Mouse (Mus musculus): ENCODE results near the gene Pcbd2.
"Not testable (repeated sequence)": the region's sequence is repeated elsewhere in the genome, so short reads cannot be mapped to it uniquely, and the experiment has no call there.

Pcbd2 gene

DNA sequence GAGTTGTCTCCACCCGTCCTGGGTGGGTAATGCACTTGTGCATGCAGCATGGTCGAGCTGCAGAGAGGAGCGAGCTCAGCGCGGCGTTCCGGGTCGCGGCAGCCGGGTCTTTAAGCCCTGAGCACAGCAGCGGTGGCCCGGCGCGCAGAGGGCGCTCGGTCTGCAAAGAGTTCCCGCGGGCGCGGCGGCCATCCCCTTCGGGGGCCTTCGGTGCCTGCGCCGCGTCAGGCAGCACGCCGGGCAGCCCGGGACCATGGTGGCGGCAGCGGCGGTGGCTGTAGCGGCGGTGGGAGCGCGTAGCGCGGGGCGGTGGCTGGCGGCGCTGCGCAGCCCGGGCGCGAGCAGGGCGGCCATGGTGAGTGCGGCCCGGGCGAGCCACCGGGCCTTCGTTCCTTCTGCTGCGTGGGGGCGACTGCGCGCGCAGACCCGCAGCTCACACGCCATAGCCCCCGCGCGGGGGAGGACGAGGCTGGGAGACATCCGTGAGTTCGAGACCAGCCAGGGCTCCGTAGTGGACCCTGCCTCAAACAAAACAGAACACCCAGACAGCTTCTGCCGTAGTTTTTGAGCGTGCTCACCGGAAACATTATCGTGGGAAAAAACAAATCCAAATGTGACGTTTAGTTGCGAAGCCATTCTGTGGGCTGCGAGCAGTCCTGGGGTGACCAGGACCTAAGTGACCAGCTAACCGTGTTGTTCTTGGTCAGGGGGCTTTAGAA, at the start of gene Pcbd2:
TSS of gene Pcbd2 (plus strand) at position 249 of the 719 bp plus-strand sequence.
- peak; percentile 91 for DNase-seq

DNA sequence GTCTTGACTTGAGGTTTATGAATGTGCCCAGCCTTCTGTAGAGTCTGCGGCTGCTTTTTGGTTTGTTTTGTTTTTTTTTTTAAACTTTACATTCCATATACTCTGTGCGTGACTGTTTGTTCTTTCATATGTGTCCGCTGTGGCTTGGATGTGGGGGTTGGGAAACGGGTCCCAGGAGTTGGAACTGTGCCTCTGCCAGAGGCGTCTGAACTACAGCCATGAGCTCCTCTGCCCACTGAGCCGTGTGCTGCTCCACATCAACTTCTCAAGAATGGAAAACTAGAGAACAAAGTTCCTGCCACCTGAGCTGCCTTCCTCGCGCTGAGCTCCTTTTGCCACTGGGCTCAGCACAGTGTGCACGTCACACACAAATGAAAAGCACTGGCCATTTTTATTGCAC, 45.0 kb upstream of the Pcbd2 start:
- DNase-seq, result no peak

- no peak for DNase-seq
Observed at GRCm38 (mm10) chr13:55683581-55683980, 43.6 kb upstream of the Pcbd2 start.

- no peak for DNase-seq
Observed at GRCm38 (mm10) chr13:55686107-55686633, 41.0 kb upstream of the Pcbd2 start.

DNA sequence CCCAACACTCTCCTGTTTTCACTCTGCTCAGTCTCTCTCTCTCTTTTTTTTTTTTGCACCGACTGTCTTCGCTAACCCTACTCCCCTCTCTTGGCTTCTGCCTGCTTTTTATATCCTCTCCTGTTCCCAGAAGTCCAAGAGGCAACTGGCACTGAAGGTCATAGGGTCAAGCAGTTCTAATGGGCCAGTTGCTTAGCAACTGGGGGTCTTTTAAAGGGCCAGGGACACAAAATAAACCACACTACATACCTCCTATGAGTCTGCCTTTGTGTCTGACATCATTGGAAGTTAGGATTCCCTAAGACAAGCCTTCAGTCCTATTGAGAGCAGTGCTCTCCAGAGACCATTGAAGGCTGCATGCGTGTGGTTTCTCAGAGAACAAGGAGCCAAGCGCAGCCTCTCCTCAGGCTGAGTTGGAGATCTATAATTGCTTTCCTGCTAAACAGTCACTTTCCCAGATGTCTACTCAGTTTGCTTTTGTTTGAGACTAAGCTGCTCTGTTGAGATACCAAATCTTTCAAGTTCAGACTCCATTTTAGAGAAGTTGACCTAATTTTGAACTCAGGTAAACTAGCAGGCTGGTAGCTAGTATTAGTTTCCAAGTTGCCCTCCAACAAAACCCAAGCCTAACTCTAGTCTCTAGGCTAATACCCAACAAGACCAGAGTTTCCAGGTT, 39.1 kb upstream of the Pcbd2 start:
- DNase-seq, result no peak

DNA sequence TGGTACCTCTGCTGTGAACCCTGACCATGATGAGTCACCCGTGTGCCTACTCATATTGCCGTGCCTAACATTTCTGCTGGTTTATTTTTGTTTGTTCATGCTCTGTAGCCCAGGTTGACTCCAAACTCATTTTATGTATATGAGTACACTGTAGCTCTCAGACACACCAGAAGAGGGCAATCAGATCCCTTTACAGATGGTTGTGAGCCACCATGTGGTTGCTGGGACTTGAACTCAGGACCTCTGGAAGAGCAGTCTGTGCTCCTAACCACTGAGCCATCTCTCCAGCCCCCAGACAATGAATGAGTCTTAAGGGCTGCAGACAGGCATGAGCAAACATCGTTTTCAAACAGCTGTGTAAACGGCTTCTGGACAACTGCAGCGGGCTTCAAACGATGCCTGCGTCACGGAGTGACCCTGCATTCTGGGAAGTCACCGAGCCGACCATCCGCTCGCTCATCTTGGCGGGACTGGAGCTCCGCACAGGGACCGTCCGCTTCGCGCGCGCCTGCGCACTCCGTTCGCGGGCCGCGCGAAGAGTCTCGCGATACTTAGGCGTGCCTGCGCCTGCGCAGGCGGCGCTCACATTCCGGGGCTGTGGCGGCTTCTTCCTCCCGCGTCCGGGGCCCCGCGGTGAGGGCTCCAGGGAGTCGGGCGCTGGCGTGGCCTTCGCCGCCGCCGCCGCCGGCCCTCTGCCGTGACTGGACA, 34.5 kb upstream of the Pcbd2 start, which contains the start of gene B230219D22Rik:
TSS of gene B230219D22Rik (plus strand) at position 590 of the 708 bp plus-strand sequence.
- DNase-seq, result peak; percentile 90

DNA sequence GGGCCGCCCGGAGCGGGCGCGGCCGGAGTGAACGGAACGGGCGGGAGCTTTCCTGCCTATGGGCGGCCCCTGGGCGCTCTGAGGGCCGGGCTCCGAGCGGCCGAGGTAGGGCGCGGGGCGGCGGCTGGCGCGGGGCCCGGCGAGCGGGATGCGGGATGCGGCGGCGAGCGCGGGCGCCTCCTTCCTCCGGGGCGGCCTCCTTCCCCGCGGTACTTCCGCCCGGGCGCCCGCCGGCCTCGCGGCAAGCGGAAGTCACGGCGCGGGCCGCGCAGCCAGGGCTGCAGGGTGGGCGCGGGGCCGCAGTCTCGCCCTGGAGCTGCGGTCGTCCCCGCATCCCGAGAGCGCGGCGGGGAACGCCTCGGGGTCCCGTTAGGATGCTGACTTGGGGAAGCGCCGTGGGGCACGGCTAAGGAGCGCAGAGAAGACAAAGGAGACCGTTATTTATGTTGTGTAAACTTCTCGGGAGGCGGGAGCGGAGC, 33.9 kb upstream of the Pcbd2 start:
- peak; percentile 73 for DNase-seq

GRCm38 (mm10) chr13:55694110-55694509, 33.1 kb upstream of the Pcbd2 start:
- DNase-seq, result no peak

DNA sequence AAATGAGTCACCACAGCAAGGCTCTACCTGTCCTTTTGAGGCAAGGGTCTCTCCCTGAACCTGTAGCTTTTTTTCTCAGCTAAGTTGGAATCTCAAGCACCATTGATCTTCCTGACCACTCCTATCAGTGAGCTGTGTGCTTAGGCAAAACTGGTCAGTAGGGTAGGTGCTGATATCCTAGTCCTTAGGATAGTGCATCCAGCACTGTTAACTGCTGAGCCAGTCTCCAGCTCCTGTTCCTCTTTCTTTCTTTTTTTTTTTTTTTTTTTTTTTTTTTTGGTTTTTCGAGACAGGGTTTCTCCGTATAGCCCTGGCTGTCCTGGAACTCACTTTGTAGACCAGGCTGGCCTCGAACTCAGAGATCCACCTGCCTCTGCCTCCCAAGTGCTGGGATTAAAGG, 31.2 kb upstream of the Pcbd2 start:
- not testable (repeated sequence) for DNase-seq

DNA sequence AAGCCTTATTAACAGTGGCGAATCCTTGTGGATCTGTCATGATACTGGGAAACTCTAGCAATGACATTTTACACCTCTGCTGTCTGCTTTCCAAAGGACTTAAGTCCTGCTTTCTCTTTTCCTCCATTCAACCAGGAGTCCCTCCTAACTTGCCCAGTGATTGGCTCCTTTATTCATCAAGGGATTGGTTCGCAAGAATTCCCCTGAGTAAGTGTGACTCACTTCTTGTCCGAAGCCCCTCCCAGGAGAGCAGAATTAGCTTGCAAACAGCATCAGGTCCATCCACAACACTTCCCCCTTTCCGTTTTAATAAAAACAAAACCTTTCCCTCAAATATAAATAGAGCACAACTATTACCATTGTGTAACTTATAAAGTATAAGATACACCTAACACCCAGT, 22.9 kb upstream of the Pcbd2 start:
- DNase-seq, result no peak

DNA sequence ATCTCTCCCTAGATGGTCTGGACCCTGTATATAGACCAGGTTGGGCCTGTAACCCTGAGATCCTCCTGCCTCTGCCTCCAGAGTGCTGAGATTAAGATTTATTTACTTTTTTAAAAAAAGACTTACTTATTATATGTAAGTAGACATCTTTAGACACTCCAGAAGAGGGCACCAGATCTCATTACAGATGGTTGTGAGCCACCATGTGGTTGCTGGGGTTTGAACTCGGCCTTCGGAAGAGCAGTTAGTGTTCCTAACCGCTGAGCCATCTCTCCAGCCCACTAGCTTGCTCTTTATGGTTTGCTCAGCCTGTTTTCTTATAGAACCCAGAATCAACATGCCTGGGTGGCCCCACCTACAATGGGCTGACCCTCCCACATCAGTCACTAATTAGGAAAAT, 14.3 kb upstream of the Pcbd2 start:
- no peak for DNase-seq

DNA sequence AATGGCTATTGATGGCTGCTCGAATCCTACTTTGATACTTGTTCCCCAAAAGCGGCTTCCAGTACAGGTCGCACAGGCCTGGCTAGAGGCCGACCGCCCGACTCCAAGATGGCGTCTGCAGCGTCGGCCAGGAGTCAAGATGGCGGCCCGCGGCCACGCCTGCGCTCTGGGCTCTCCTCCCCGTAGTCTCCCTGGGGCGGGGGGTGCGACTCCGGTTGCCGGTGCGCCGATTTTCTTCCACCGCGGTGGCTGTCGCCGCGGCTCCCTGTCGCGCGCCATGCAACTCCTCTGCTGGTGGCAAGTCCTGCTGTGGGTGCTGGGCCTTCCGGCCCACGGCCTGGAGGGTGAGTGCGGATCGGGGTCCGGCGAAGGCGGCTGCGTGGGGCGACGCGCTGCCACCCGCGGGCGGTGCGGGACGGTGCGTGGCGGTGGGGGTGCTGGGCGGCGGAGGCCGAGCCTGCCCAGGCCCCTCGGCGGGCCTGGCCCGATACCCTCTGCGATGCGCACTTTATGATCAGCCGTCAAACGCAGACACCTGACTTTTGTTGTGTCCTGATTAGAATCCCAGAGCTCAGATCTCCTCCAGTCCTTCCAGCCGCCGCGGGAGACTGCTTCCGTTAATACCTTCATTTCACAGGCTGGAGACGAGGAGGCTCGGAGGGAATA, 12.5 kb upstream of the Pcbd2 start, which contains the start of gene Txndc15:
TSS of gene Txndc15 (plus strand) at position 150 of the 666 bp plus-strand sequence.
- DNase-seq, result peak; percentile 90

GRCm38 (mm10) chr13:55715167-55715512, 12.0 kb upstream of the Pcbd2 start:
- no peak for DNase-seq

- DNase-seq, result peak; percentile 54
Observed at GRCm38 (mm10) chr13:55715908-55716510, 11.2 kb upstream of the Pcbd2 start.

GRCm38 (mm10) chr13:55721516-55721915, 5.7 kb upstream of the Pcbd2 start:
- no peak for DNase-seq

DNA sequence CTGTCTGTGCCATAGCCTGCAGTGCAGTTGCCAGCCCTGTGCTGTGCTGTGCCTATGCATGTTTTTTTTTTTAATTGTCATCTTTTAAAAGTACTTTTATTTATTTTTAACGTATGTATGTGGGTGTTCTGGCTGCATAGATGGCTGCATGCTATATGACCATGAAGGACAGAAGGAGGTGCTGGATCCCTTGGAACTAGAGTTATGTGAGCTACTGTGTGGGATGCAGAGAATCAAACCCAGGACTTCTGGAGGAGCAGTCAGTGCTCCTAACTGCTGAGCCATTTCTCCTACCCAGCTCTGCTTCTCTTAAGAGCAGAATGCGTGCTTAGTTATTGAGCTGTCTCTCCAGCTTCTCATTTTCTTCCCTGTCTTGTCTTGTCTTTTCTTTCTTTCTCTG, 5.2 kb upstream of the Pcbd2 start:
- no peak for DNase-seq

DNA sequence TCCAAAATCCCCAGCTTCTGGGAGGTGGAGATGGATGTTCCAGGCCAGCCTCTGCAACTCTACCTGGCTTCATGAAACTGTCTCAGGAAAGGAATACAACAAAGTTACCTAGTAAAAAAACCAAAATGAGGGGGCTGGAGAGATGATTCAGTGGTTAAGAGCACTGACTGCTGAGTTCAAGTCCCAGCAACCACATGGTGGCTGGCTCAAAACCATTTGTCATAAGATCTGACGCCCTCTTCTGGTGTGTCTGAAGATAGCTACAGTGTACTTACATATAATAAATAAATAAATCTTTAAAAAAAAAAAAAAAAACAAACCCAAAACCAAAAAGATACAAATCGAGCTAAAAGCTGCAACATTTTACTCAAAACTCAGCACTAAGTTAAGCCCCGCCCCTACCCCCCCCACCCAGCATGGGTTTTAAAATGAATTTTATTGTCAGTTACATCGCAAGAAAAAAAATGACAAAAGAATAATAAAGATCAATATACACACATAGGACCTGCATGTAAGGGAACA, 509 bp upstream of the Pcbd2 start:
- no peak for DNase-seq

GRCm38 (mm10) chr13:55727839-55728238, 671 bp downstream of the Pcbd2 start:
- DNase-seq, result peak; percentile 75

DNA sequence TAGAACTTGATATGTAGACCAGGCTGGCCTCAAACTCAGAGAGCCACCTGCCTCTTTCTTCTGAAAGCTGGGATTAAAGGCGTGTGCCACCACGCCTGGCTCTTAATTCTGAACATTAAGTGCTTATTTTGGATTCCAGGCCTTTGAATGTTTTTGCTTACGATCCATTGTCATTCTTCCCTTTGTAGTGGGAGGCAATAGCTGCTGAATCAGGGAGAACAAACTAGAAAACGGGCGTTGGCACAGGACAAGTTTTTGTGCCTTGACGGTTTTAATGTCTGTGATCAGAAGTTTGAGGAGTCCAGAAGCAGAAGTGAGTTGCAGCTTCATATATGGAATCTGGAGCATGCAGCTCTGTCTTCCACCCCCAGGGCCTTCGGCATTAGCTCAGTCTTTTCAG, 3.5 kb downstream of the Pcbd2 start:
- DNase-seq, result no peak

DNA sequence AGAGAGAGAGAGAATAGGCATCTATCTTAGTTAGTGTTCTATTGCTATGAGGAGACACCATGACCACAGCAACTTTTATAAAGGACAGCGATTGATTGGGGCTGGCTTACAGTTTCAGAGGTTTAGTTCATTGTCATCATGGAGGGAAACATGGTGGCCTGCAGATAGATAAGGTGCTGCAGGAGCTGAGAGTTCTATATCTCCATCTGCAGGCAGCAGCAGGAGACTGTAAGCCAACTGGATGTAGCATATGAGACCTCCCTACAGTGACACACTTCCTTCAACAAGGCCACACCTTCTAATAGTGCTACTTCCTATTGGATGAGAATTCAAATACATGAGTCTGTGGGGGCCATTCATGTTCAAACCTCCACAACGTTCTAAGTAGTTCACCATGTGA, 5.0 kb downstream of the Pcbd2 start:
- DNase-seq, result no peak

DNA sequence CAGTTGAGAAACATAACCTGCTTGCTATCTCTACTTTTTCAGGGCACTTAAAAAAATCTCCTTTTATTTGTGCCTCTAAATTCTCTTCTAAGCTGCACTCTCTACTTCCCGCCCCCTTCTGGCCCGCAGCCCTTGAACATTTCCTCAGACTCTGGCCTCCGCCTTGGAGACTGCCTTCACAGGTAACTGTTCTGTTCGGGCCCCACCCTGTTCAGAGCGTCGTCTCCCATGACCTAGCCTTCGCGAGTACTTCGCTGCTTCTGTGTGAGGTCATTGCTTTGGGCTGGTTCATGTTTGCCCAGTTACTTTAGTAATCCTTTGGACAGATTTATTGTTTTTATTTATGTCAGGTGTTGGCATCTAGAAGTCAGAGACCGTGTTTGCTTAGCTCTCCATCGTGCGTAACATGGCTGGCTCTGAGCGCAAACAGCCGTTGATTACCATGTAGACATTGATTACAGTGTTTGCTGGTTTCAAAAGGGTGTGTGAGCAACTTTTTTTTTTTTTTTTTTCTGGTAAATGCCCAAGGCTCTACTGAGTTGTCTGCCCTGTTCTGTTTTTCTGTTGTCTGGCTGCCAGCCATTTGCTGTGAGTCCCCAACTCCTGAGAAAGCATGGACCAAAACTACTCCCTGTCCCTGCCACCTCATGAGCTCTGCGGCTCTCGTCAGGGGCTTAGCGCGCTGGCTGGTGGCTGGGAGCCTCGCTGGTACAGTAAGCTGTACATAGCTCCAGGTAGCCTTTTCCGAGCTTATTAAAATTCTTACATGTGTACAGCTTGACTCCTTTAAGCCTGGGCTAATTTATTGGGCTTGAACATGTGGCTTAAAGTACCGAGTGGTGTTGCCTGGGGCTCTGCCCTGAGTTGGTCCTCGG, 6.7 kb downstream of the Pcbd2 start:
- DNase-seq, result no peak
